ENCODE assay signal across 17 mouse cellular contexts in genomic region chr15:70842606-70843005, GRCm38 (mm10).
"Had no signal": no experiment of that assay in that cellular context is flagged by ENCODE, and none has a peak within 500 bp of the region (broad histone marks: within the 10 kb centered on the region; RNA-seq: fewer than 3 reads in every experiment).

No protein-coding gene starts in this region.

- H3K9ac ChIP-seq: lung, embryonic 15.5 days; midbrain, embryonic 13.5 days; midbrain, embryonic 15.5 days; neural tube, embryonic 12.5 days; stomach, embryonic 15.5 days had no signal

- H3K36me3 ChIP-seq: lung, embryonic 15.5 days; midbrain, embryonic 13.5 days; midbrain, embryonic 15.5 days; neural tube, embryonic 12.5 days; stomach, embryonic 15.5 days had no signal

- H3K4me3 ChIP-seq: lung, embryonic 15.5 days; megakaryocyte, embryonic 14.5 days; midbrain, embryonic 13.5 days; midbrain, embryonic 15.5 days; neural tube, embryonic 12.5 days; stomach, embryonic 15.5 days had no signal

- H3K27ac ChIP-seq: lung, embryonic 15.5 days; macrophage; midbrain, embryonic 13.5 days; midbrain, embryonic 15.5 days; neural tube, embryonic 12.5 days; stomach, embryonic 15.5 days; stomach, postnatal 0 days had no signal

- ATAC-seq: lung, postnatal 0 days; midbrain, embryonic 13.5 days; midbrain, embryonic 15.5 days had no signal

- H3K9me3 ChIP-seq: lung, embryonic 15.5 days; midbrain, embryonic 13.5 days; midbrain, embryonic 15.5 days; neural tube, embryonic 12.5 days; stomach, embryonic 15.5 days had no signal

- DNase-seq: lung, adult 2 months; lung, postnatal 14 days; lung, postnatal 36 days; right cerebral cortex, postnatal 14 days; thymus, adult 2 months; thymus, postnatal 25 days; thymus, postnatal 4 days had no signal

- H3K4me2 ChIP-seq: lung, embryonic 15.5 days; midbrain, embryonic 11.5 days; midbrain, embryonic 13.5 days; midbrain, embryonic 15.5 days; neural tube, embryonic 12.5 days; stomach, embryonic 15.5 days had no signal

- H3K27me3 ChIP-seq: lung, embryonic 15.5 days; megakaryocyte, embryonic 14.5 days; midbrain, embryonic 13.5 days; midbrain, embryonic 15.5 days; neural tube, embryonic 12.5 days; stomach, embryonic 15.5 days had no signal

- H3K4me1 ChIP-seq: lung, embryonic 15.5 days; megakaryocyte, embryonic 14.5 days; midbrain, embryonic 13.5 days; midbrain, embryonic 15.5 days; neural tube, embryonic 12.5 days; stomach, embryonic 15.5 days had no signal
